Mouse (Mus musculus): ENCODE results near the gene Gnl2. TPM values are rescaled to one million over a fixed set of nuclear protein-coding genes. Genes with fewer than 3 reads are reported as not detected.
A peak's percentile ranks its signal among the peaks of the same experiment; 100 is the strongest.

Gnl2 gene
- total and polyA plus RNA-seq, 3 experiments: 83.9 to 226 (median 110) TPM

GRCm38 (mm10) chr4:124972316-124972715 is 44.1 kb upstream of the Gnl2 start:
- TF ChIP-seq SIN3A (IDR thresholded peaks at IDR 0.05; ENCODE audit: low read length) (no peak), ZC3H11A (IDR thresholded peaks at IDR 0.05; ENCODE audit: low read depth, low read length) (no peak), POLR2AphosphoS5 (IDR thresholded peaks at IDR 0.05; ENCODE audit: borderline replicate concordance, low read depth, low read length) (no peak), JUND (IDR thresholded peaks at IDR 0.05; ENCODE audit: low read depth, low read length) (no peak), SMC3 (IDR thresholded peaks at IDR 0.05; ENCODE audit: low read depth, low read length) (no peak)
- no peaks in the 10 kb centered on the region for H3K36me3 ChIP-seq (ENCODE audit: control insufficient read depth in 1 of 2, insufficient read depth in 2 of 2, low read length in 2 of 2)
- no peaks in the 10 kb centered on the region for H3K9me3 ChIP-seq (replicated peaks; ENCODE audit: insufficient read depth, low read length)
- H3K27ac ChIP-seq (ENCODE audit: control insufficient read depth, low read depth, low read length): no peak overlapping the region
- DNase-seq (ENCODE audit: low read depth, low spot score): no peak
- H3K9ac ChIP-seq (ENCODE audit: control insufficient read depth, low read depth, low read length, poor library complexity, severe bottlenecking): no peak overlapping the region
- H3K27me3 ChIP-seq (ENCODE audit: control insufficient read depth in 1 of 2, insufficient read depth in 2 of 2, low read length in 2 of 2): no peaks in the 10 kb centered on the region
- H3K4me3 ChIP-seq (ENCODE audit: control insufficient read depth in 1 of 2, insufficient read depth in 1 of 2, low read depth in 2 of 2, low read length in 2 of 2): no peak overlapping the region
- no peaks in the 10 kb centered on the region for H3K4me1 ChIP-seq (ENCODE audit: control insufficient read depth in 1 of 2, insufficient read depth in 2 of 2, low read length in 2 of 2)
- no peaks in the 10 kb centered on the region for H3K79me2 ChIP-seq (ENCODE audit: control insufficient read depth, insufficient read depth, low read length, poor library complexity)

- H3K9me3 ChIP-seq (replicated peaks; ENCODE audit: insufficient read depth, low read length): no peaks in the 10 kb centered on the region
- H3K36me3 ChIP-seq (ENCODE audit: control insufficient read depth in 1 of 2, insufficient read depth in 2 of 2, low read length in 2 of 2): no peaks in the 10 kb centered on the region
- TF ChIP-seq MEF2A (IDR thresholded peaks at IDR 0.05; ENCODE audit: extremely low read depth, insufficient replicate concordance, low read depth, low read length, poor library complexity, severe bottlenecking): no peak
- no peak for TF ChIP-seq POLR2AphosphoS5 (IDR thresholded peaks at IDR 0.05; ENCODE audit: borderline replicate concordance, low read depth, low read length)
- TF ChIP-seq ZC3H11A (IDR thresholded peaks at IDR 0.05; ENCODE audit: low read depth, low read length): no peak
- TF ChIP-seq GATA1 (IDR thresholded peaks at IDR 0.05; ENCODE audit: low read depth, low read length): no peak
- no peak for TF ChIP-seq USF1 (IDR thresholded peaks at IDR 0.05; ENCODE audit: low read depth, low read length)
- no peak overlapping the region for H3K27ac ChIP-seq (ENCODE audit: control insufficient read depth, low read depth, low read length)
- H3K4me1 ChIP-seq (ENCODE audit: control insufficient read depth in 1 of 2, insufficient read depth in 2 of 2, low read length in 2 of 2): no peaks in the 10 kb centered on the region
- no peaks in the 10 kb centered on the region for H3K27me3 ChIP-seq (ENCODE audit: control insufficient read depth in 1 of 2, insufficient read depth in 2 of 2, low read length in 2 of 2)
- peak; percentile 40 for DNase-seq (ENCODE audit: low read depth, low spot score)
- no peak overlapping the region for H3K9ac ChIP-seq (ENCODE audit: control insufficient read depth, low read depth, low read length, poor library complexity, severe bottlenecking)
- H3K79me2 ChIP-seq (ENCODE audit: control insufficient read depth, insufficient read depth, low read length, poor library complexity): no peaks in the 10 kb centered on the region
- no peak overlapping the region for H3K4me3 ChIP-seq (ENCODE audit: control insufficient read depth in 1 of 2, insufficient read depth in 1 of 2, low read depth in 2 of 2, low read length in 2 of 2)
Measured at GRCm38 (mm10) chr4:124973296-124973695, 43.1 kb upstream of the Gnl2 start.

GRCm38 (mm10) chr4:124978201-124978600 is 38.2 kb upstream of the Gnl2 start:
- H3K9me3 ChIP-seq (replicated peaks; ENCODE audit: insufficient read depth, low read length): no peaks in the 10 kb centered on the region
- no peaks in the 10 kb centered on the region for H3K4me1 ChIP-seq (ENCODE audit: control insufficient read depth in 1 of 2, insufficient read depth in 2 of 2, low read length in 2 of 2)
- H3K4me3 ChIP-seq (ENCODE audit: control insufficient read depth in 1 of 2, insufficient read depth in 1 of 2, low read depth in 2 of 2, low read length in 2 of 2): no peak overlapping the region
- no peaks in the 10 kb centered on the region for H3K27me3 ChIP-seq (ENCODE audit: control insufficient read depth in 1 of 2, insufficient read depth in 2 of 2, low read length in 2 of 2)
- H3K27ac ChIP-seq (ENCODE audit: control insufficient read depth, low read depth, low read length): no peak overlapping the region
- no peaks in the 10 kb centered on the region for H3K36me3 ChIP-seq (ENCODE audit: control insufficient read depth in 1 of 2, insufficient read depth in 2 of 2, low read length in 2 of 2)
- no peak for DNase-seq (ENCODE audit: low read depth, low spot score)
- TF ChIP-seq MAZ (IDR thresholded peaks at IDR 0.05; ENCODE audit: low read depth, low read length): no peak
- no peak for TF ChIP-seq TBP (IDR thresholded peaks at IDR 0.05; ENCODE audit: low read depth, low read length)
- TF ChIP-seq ZNF384 (IDR thresholded peaks at IDR 0.05; ENCODE audit: low read depth, low read length): no peak
- TF ChIP-seq MAX (IDR thresholded peaks at IDR 0.05; ENCODE audit: low read length): no peak
- TF ChIP-seq KAT2A (conservative IDR thresholded peaks at IDR 0.05; ENCODE audit: low read depth, low read length): no peak
- TF ChIP-seq GABPA (IDR thresholded peaks at IDR 0.05; ENCODE audit: low read depth, low read length): no peak
- TF ChIP-seq POLR2AphosphoS5 (IDR thresholded peaks at IDR 0.05; ENCODE audit: borderline replicate concordance, low read depth, low read length): no peak
- TF ChIP-seq NELFE (IDR thresholded peaks at IDR 0.05; ENCODE audit: low read depth, low read length): no peak
- TF ChIP-seq BHLHE40 (IDR thresholded peaks at IDR 0.05; ENCODE audit: borderline replicate concordance, low read depth, low read length): no peak
- TF ChIP-seq ZC3H11A (IDR thresholded peaks at IDR 0.05; ENCODE audit: low read depth, low read length): no peak
- no peak for TF ChIP-seq EP300 (IDR thresholded peaks at IDR 0.05; ENCODE audit: low read depth in 1 of 2, low read length in 2 of 2)
- no peak overlapping the region for H3K9ac ChIP-seq (ENCODE audit: control insufficient read depth, low read depth, low read length, poor library complexity, severe bottlenecking)
- no peaks in the 10 kb centered on the region for H3K79me2 ChIP-seq (ENCODE audit: control insufficient read depth, insufficient read depth, low read length, poor library complexity)
